Mouse (Mus musculus) C2C12 (cell line): ENCODE measurements around the gene Tbc1d14.

Experiments used
- CTCF ChIP-seq: IDR thresholded peaks from one replicate; pipeline ENCODE4 v1.5.1; 2011; ENCODE audit not compliant: control insufficient read depth, insufficient read depth, insufficient read length
- MAX ChIP-seq: IDR thresholded peaks from one replicate; pipeline ENCODE4 v1.6.1; 2011; ENCODE audit warnings: mild to moderate bottlenecking, control low read depth
- MYOD1 ChIP-seq: IDR thresholded peaks from one replicate; pipeline ENCODE4 v1.6.1; 2011; ENCODE audit warnings: low read depth; ENCODE audit not compliant: control insufficient read depth, insufficient read length
- MYOG ChIP-seq: IDR thresholded peaks from one replicate; pipeline ENCODE4 v1.6.1; 2011; ENCODE audit not compliant: control insufficient read depth, insufficient read length; ENCODE audit errors: extremely low read depth
- USF1 ChIP-seq: IDR thresholded peaks from one replicate; pipeline ENCODE4 v1.6.1; 2011; ENCODE audit warnings: low read depth, mild to moderate bottlenecking, control low read depth, moderate library complexity

- TF ChIP-seq CTCF (no peak), USF1 (no peak), MYOG (no peak), MYOD1 (no peak), MAX (no peak)
These were observed 33.4 kb downstream of the Tbc1d14 start for GRCm38 (mm10) chr5:36559510-36560235.
